Mouse (Mus musculus): Measurements from ENCODE around the gene Rbfox3. TPM values are rescaled to one million over a fixed set of nuclear protein-coding genes. Genes with fewer than 3 reads are reported as not detected.
A peak's percentile ranks its signal among the peaks of the same experiment; 100 is the strongest.
"Not testable (repeated sequence)": the region's sequence is repeated elsewhere in the genome, so short reads cannot be mapped to it uniquely, and the experiment has no call there.

Rbfox3 gene
- total RNA-seq, 2 experiments from 2014 or later: 224 to 233 TPM

DNA sequence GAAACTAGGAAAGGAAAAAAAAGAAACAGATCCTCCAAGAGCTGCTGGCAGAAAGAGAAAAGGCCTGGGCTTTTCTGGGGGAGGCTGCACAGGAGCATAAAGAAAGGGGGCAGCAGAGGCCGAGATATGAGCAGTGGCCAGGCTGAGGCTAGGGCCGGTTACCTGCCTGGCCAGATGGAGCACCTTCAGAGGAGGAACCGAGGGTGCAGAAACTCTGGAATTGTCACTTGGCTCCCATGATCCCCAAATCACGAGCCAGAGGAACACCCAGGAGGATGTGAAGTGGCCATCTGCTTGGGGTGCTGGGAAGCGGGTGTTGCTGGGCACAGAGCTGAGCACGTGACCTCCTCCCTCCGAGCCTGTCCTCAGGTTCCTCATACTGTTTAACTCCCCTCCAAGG lies 79.7 kb downstream of the Rbfox3 start:
- DNase-seq (ENCODE audit: low spot score in 2 of 2): no peak

DNA sequence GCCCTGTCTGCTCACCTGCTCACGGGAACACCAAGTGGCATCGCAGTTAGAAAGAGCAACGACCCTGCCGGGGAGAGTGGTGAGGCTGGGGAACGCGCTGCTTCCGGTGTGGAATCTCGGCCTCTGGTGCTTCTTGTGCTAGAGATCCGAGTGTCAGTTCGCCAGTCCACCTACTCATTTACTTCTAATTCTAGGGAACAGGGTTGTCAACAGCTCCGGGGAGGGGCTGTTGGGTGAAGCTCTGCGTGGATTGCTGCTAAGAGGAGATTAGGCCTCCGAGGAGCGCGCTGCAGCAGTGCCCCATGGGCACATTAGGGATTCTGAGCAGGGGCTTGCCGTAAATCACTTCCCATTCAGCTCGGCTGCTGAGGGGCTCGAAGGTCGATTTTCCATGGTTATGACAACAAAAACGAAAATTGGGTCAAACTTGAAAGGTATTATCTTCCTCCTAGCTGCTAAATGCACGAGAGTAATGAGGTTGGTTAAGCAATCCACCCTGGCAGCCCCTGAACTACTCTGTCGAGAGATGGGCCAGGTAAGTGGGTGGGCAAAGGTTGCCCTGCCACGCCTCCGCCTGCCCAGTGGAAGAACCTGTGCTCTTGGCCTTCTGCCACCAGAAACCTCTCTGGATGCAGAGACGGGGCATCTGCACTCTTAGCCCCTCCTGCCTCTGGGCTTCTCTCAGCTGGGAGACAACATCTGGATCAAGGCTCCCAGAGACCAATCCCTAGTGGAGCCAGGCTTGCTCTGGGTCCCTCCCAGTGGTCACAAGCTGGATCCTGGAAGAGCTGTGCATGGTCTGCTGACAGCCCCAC lies 85.9 kb downstream of the Rbfox3 start:
- DNase-seq (ENCODE audit: low spot score in 2 of 2): no peak

DNA sequence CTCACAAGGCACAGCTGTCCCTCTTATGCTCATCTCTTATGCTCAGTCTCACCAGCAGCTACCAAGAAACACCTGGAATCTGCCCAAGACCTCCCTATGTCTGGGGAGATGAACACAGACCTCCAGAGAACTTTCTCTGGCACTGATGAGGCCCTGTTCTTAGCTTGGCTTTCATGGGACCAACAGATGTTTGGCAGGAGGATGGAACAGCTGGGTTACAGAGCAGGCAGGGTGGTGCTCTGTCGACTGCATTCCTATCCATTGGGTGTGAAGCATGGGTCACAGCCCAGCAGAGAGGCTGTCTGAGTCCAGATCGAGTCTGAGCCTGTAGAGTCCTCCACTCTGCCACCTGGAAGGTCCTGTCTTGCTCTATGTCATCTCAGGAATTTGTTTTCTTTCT lies 90.0 kb downstream of the Rbfox3 start:
- no peak for DNase-seq (ENCODE audit: low spot score in 2 of 2)

DNA sequence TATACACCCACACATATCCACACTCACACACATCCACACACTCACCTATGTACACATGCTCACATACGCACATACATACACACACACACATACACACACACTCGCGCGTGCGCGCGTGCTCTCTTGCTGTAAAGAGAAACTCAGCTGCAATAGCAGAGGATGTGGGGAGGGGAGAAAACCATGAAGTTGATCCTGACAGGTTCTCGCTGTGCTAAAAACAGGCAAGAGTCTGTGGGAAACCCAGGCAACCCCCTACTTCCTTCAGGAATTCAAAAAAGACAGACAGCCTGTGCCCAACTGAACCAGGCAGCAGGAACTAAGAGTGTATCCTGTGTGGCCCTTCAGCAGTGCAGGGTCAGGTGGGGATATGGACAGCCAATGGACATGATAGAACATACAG lies 92.9 kb downstream of the Rbfox3 start:
- no peak for DNase-seq (ENCODE audit: low spot score in 2 of 2)

DNA sequence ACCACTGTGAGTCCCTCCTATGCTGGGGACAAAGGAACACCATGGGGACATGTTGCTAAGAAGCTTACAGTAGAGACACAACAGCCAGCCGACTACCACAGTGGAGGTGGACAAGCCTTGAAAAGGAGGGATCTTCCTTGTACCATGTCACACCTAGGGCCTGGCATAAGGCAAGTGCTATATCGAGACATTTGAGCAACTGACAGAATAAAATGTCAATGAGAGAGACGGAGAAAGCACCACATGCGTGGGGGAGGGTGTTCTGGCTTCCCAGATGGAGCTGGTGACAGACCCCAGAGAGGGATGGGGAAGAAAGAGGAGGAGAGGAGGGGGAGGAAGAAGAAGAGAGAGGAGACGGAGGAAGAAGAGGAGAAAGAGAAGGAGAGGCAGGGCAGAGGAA lies 96.3 kb downstream of the Rbfox3 start:
- DNase-seq (ENCODE audit: low spot score in 2 of 2): no peak

DNA sequence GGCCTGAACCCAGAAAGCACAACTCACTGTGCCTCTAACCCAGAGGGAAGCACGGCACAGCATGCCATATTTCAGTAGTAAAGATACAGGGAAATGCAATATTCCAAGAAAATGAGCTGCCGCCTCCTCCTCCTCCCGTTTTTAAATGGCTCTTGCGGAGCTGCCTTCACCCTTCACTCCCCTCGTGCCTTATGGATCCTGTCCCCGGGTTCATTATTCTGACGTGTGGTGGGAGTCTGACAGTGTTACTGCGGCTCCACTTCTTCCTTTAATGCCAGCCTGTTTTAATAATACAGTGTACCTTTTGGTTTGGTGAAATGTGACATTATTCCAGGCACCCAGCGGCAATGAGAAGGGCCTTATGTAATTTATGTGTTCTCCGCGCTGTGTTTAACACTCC lies 97.5 kb downstream of the Rbfox3 start:
- DNase-seq (ENCODE audit: low spot score in 2 of 2): no peak

DNA sequence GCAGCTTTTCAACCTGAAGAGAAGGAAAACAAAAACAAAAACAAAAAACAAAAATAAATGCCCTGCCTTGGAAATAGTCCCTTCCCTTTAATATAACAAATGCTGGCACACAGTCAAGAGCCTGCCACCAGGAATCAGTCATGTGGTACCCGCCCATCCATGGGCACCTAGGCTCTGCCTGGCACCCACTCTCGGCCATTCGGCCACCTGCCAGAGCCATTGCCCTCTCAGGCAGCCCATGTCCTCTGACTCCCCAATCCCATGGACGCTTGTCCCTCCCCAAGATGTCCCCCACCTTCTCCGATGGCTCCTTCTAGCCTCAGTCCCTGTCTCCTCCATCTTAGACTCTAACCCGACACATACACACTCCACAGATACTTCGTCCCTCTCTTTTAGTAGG lies 100.0 kb downstream of the Rbfox3 start:
- DNase-seq (ENCODE audit: low spot score in 2 of 2): no peak

DNA sequence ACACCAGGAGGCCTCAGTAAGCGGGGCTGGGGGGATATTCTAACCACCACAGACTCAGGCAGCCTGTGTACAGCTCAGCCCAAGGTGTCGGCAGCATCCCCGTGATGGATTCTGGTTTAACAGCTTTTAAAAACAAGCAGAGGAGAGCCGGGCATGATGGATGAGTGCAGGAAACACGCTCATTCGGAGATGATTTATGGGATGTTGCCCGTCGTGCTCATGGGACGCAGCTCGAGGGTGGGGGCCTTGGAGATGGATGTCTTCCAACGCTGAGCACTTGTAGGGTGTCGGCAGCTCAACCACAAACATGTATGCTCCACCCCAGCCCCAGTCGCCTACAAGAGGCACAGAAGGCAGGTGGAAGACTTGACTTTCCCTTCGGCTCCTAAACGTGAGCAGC lies 103.9 kb downstream of the Rbfox3 start:
- no peak for DNase-seq (ENCODE audit: low spot score in 2 of 2)

DNA sequence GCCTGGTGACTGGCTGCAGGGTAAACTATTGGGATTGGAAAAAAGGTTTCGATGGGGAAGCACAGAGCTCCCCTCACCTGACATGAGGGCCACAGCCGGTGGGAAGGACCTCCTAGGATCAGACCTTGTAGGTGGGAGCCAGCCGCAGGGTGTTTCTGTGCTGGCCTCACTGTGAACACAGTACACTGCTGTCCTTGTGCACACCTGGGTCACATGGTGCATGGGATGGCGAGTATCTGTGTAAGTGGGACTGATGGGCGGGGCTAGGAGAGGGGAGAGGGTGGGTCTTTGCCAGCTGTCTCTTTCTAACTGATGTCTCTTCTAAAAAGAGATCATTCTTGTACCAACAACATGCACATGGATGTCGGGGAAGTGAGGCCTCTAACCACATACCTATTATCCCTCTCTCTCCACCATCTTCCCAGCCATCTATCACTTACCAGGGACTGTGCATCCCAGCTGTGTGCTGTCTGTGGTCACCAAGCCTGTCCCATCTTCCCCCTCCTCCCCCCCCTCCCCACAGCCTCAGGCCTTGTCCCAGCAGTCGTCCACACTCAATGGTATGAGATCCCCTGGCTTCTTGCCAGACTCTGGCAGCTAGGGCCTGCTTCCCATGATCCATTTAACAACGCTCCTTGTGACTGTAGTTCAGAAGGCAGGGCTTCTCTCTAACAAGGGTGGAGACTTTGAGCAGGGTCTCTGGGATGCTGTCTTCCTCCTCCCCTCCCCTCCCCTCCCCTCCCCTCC lies 116.4 kb downstream of the Rbfox3 start:
- DNase-seq (ENCODE audit: low spot score in 2 of 2): no peak

DNA sequence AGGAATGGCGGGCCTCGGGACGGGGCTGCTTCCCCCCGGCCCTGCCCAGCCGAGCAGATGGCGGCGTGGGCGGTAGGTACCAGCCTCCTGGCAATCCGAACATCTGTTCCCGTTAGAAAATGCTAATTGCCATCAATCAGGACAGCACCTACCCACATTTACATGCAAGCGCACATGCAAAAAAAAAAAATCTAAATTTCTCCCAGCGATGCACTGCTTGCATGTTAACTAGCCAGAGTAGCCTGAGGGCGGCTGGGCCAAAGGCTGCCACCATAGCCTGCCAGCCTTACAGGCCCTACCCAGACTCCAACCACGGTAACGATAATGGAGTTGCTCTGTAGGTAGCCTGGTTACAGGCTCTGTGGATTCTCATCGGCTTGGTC lies 117.8 kb downstream of the Rbfox3 start:
- peak; percentile 79 to 85 for DNase-seq (ENCODE audit: low spot score in 2 of 2)

DNA sequence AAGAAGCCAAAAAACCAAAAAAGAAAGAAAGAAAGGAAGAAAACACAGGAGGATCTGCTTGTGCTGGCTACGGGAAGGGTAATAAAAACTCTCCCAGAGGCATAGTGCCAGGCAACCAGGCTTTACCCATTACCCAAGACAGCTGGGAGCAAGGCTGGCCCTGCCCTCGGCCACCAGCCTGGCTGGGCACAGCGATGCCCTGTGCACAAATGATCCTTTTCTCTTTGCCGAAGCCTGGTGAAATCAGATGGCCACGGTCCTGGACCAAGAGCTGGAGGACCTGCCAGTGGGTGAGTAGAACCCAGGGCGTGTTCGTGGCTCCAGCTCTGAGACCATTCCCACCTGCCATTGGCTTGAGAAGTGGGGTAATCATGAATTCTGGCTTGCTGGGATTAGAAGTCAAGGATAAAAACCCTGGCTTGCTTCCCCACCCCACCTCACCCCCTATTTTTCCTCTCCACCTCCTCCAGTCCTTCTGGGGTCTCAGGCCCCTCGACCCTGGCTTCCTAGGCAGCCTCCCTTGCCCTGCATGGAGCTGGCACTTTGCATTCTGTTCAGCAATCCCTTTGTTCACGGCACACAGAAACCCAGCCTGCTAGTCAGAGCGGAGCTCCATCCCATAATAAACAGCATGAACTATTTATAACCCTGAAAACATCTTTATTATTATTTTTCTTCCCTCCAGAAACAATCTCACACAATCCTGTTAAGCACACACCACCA lies 118.3 kb downstream of the Rbfox3 start:
- peak; percentile 60 to 66 for DNase-seq (ENCODE audit: low spot score in 2 of 2)

DNA sequence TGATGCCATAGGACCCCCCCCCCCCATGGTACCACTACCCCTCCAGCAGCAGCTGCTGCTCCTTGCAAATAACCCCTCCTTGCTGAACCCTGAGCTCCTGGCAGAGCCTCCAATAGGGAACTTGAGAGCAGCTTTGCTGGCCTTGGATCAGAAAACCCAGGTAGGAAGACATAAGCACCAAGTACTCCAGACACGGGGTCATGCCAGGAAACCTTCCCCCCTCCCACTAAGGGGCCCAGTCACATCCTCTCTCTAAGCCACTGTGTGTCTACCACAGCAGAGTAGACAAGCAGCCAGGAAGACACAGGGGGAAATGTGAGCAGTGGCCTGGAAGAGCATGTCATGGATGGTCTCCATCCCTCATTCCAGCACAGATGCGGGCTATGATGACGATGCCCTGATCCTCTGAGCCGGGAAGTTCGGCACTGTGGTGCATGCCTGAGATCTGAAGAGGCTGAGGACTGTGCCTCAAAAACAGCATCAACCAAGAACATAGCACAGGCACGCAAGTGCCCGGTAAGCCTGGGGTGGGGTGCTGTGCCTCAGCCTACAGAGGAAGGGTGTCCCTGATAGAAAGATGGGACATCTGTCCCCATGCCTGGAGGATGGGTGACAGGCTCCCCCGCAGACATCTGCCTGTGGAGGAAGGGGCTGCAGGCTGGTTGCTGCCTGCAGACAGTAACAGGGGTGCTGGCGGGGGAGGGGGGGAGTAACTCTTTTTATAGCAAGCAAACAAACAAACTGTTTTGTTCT lies 119.1 kb downstream of the Rbfox3 start:
- peak; percentile 54 to 71 for DNase-seq (ENCODE audit: low spot score in 2 of 2)

DNA sequence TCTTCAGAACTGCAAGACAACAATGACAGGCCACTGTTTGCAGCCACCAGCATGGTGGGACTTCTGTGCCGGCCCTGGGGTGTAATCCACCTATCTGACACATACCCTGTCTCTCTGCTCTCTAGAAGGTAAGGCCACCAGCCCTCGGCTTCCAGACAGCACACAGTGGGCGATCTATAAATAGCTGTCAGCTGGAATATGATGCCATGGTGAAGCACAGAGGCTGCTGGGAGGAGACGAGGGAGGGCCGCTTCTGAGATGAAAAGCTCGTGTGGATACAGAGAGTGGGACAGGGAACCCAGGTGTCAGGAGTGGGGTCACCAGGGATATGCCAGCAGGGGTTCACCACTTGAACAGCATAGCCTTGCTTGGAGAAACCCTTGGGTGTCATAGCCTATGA lies 120.0 kb downstream of the Rbfox3 start:
- peak; percentile 32 to 56 for DNase-seq (ENCODE audit: low spot score in 2 of 2)

DNA sequence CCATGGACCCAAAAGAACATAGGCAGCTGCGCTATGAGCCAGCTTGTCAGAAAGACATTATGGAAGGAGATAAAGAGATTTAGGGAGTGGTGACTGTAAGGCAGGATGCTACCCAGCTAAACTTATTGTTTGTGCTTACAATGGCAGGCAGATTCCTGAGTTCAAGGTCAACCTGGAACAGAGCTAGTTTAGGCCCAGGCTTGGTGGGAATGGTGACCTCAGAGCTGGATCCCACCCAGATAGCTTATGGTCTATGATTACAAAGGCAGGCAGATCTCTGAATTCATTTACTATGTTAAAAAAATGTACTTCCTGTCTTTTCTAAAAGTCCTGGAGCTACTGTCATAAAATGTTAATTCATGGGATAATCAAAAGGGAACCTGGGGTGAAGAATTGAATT lies 123.3 kb downstream of the Rbfox3 start:
- no peak for DNase-seq (ENCODE audit: low spot score in 2 of 2)

DNA sequence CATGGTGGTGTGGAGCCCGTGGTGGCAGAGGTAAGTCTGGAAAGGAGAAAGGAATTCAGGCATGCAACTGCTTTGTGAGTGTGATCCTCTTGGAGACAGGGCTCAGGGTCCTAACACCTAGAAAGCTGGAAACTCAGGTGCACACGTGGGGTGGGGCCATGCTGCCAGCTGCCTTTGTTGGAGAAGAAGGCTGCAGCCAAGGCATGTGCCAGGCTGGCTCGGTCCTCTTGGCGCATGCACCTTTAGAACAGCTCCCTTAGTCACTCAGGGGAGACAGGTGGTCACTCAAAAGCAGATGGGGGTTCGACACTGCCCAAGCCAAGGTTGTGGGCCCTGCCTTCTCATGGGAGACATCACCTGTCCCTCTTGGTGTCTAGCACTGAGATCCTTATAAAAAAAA lies 128.7 kb downstream of the Rbfox3 start:
- DNase-seq (ENCODE audit: low spot score in 2 of 2): no peak

DNA sequence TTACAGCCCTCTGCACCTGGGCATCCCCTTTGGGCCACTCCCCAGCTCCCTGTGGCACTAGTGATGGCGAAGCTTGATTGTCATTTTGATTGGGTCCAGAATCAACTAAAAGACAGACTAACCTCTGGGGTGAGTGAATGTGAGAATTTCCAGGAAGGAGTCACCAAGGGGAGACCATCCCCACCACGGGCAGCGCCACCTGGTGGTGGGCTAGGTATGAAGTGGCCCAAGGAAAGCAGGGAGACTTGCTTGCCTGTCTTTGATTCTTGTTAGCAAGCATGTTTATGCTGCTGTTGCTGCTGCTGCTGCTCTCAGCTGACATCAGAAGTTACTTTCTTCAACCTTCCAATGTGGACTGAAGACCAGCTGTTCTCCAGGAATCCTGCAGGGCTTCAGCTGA lies 135.6 kb downstream of the Rbfox3 start:
- no peak for DNase-seq (ENCODE audit: low spot score in 2 of 2)

DNA sequence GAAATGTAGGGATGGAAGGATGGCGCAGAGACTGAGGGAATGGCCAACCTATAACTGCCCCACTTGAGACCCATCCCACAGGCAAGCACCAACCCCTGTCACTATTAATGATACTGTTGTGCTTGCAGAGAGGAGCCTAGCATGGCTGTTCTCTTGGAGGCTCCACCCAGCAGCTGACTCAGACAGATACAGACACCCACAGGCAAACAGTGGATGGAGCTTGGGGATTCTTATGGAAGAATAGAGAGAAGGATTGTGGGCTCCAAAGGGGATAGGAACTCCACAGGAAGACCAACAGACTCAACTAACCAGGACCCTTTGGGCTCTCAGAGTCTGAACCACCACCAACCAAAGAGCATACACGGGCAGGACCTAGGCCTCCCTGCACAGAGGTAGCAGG lies 136.6 kb downstream of the Rbfox3 start:
- not testable (repeated sequence) for DNase-seq (ENCODE audit: low spot score in 2 of 2)

DNA sequence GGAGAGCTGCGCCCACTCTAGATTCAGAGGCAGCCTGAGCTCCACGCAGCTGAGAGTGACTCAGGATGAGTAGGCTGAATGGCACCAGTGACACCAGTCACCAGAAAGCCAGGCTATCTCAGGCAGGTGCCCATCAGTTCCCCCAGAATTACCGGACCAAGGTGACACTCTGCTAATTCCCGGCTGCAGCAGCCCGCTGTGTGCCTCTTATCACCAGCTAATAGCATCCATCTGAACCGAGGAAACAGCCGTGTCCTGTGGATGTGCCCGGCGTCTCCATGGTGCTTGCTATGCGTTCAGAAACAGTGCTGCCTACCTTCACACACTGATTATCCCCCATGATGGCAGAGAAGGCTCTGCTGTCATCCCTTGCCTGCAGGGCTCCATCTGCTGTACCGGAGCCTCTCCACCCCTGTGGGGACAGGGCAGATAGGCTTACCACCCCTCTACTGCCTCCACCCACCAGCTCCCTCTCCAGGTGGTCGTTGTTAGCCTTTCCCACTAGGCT lies 138.3 kb downstream of the Rbfox3 start:
- DNase-seq (ENCODE audit: low spot score in 2 of 2): no peak

DNA sequence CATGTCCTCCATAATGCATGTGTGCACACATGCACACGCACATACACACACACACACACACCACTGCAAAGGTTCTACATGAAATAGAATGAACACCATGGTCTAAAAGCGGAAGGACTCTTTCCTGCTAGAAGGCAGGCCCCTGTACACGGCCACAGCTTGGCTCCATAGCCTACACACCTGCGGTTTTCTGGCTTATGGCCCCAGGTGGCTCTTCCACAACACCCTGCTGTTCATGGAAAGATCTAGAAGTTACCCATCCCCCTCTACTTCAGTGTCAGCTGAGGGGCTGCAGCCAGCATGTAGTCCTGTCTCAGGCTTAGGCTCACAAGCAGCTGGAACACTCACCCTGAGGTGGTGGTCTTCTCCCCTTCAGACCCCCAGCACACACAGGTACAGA lies 140.0 kb downstream of the Rbfox3 start:
- DNase-seq (ENCODE audit: low spot score in 2 of 2): no peak

DNA sequence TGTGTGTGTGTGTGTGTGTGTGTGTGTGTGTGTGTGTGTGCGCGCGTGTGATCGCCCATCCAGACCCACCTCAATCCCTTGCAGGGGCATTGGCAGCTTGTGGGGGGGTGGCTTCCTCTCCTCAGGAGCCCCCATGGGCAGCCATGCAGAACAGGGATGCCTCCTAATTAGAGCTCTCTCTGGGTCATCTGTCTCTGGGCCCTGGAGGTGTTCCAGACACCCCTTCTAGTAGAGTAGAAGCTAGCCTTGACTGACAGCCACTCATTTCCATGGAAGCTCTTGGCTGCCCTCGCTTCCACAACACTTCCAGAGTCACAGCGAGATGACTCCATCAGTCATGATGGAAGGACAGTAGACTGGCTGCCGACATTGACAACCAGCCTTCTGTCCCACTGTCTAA lies 140.6 kb downstream of the Rbfox3 start:
- no peak for DNase-seq (ENCODE audit: low spot score in 2 of 2)

DNA sequence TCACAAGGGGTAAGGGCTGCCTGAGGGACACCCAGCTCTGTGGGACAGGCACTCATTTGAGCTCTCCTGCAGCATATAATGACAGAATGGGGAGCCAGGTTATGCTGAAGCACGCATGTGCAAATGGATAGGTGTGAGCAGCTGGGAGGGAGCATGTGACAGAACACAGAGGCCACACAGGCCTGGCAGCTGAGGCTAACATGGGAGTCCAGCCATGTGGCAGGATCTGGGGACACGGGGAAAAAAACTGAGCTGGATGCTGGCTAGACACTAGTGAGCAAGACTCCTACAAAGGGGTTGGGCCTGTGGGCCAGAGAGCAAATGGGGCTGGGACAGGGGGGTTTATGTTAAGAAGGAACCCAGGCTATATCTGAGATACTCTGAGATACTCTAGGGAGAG lies 141.9 kb downstream of the Rbfox3 start:
- DNase-seq (ENCODE audit: low spot score in 2 of 2): no peak

All from layer of hippocampus, postnatal 14 days (tissue).